Mouse (Mus musculus) gastrocnemius, postnatal 36 days (tissue): Measurements from ENCODE around the gene Srcap. TPM values are rescaled to one million over a fixed set of nuclear protein-coding genes. Genes with fewer than 3 reads are reported as not detected.
"Not testable (repeated sequence)": the region's sequence is repeated elsewhere in the genome, so short reads cannot be mapped to it uniquely, and the experiment has no call there.

ENCODE experiments used
- DNase-seq, 2 experiments: peaks; one replicate each; pipeline ENCODE4 v3.0.0; 2022
- intact Hi-C: fragments of 180-260 bp; cut with DNase I; formaldehyde crosslinking; loops from one replicate; pipeline ENCODE4 v1.15.1; 2025
- total RNA-seq, 2 experiments: library from RNA; stranded (reverse); gene quantifications; 2 replicates each; pipeline ENCODE4 v1.2.3; 2021

Gene Srcap
- total RNA-seq, 2 experiments from 2014 or later: 43.7 to 51.0 TPM

DNA sequence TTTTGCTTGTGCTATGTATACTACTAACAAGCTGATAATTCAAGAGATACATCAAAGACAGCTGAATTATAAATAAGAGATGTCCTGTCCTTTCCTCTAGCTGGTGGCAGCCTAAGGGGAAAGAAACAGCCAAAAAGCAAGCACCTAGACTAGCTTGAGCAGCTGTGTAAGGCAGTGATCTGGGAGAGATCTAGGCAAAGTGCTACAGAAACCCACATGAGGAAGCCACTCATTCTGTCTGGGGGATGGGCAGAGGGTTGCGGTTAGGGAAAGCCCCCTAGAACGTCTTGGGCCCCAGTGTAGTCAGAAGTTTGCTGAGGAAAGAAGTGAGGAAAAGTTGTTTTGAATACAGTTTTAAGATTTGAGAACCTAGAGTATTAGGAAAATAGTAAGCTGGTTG is 31.5 kb upstream of the Srcap start:
- DNase-seq: no peak
- intact Hi-C loops: loop anchor here (5.0 kb wide), 1 partner anchor 118 kb away; no protein-coding TSS in a partner anchor

DNA sequence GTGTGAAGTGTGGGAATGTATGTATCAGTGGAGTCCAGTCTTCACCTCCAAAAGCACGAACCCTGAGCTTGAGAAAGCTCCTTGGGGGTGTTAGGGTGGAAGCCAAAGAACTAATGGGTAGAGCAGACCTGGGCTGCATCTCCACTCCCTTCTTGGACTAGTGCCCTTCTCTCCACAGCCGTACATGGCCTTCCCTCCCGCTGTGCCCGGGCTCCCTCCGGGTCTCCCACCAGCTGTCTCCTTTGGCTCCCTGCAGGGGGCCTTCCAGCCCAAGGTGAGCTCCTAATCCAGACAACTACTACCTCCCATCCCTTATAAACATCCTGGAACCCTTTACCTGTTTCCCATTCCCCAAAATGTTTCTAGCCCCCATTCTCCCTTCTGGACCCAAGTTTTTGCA is 26.4 kb upstream of the Srcap start:
- intact Hi-C loops: loop anchor here (5.0 kb wide), 1 partner anchor 178 kb away; no protein-coding TSS in a partner anchor
- DNase-seq: no peak

DNA sequence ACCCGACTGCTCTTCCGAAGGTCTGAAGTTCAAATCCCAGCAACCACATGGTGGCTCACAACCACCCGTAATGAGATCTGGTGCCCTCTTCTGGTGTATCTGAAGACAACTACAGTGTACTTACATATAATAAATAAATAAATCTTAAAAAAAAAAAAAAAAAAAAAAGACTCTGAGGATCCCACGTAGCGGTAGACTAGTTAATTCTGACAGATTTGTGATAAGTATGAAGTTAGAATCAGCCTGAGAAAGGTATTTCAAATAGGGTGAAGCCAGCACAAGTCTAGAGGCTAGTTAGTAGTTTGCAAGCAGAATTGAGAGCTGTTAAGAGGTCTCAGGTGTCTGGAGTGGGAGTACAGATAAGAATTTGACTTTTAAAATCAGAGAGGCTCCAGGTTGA is 23.4 kb upstream of the Srcap start:
- intact Hi-C loops: loop anchor here (5.0 kb wide), 1 partner anchor 181 kb away; no protein-coding TSS in a partner anchor
- not testable (repeated sequence) for DNase-seq

DNA sequence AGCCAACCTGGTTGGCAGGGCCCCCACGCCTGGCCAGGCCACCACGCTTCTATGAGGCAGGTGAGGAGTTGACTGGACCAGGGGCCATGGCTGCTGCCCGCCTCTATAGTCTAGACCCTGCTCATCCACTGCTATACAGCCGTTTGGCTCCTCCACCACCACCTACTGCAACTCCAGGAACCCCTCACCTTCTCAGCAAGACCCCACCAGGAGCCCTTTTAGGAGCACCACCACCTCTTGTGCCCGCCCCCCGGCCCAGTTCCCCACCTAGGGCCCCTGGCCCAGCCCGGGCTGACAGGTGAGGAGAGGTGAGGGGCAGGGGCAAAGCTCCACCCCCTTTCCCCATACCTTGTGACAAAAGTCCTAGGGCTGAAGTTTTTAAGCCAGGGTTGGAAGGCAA is 21.8 kb upstream of the Srcap start:
- no peak for DNase-seq
- intact Hi-C loops: loop anchor here (5.0 kb wide), 1 partner anchor 183 kb away; no protein-coding TSS in a partner anchor

DNA sequence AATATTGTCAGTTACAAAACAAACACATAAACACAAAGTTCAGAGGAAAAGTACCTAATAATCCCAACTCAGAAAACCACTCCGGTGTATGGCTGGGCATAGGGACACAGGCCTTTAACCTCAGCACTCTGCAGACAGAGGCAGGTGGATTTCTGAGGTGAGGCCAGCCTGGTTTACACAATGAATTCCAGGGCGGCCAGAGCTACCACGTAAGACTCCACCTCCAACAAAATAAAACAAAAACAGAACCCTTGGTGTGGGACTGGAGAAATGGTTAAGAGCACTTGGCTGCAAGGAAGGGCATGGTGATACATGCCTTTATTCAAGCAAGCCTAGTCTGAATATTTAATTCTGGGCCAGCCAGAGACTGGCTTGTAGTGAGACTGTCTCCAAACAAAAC is 19.9 kb upstream of the Srcap start:
- DNase-seq: no peak
- intact Hi-C loops: no loop called here

DNA sequence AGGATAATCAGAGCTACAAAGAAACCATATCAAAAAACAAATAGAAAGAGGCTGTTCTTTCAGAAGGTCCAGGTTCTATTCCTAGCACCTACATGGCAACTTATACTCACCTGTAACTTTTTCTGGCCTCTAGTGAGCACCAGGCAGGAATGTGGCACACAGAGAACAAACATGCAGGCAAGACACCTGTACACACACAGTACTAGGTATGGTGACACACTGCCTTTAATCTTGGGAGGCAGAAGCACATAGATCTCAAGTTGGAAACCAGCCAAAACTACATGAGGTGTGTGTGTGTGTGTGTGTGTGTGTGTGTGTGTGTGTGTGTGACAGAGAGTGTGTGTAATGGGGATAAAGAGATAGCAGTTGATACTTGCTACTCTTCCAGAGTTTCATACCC is 17.1 kb upstream of the Srcap start:
- DNase-seq: no peak
- intact Hi-C loops: no loop called here

DNA sequence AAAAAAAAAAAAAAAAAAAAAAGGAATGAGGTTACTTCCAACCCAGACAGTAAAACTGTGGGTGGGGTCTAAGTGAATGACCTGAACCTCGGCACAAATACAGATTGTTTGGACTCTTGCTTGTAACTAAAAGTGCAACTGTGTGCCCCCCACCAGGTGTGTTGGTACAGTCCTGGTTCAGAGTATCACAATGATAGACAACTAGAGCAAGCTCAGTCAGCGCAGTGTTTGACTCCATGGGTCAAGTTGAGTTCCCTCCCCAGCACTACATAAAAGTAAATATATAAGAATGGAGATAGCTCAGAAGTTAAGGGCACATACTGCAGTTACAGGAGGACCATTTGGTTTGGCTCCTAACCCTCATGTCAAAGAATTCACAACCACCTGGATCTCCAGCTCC is 14.4 kb upstream of the Srcap start:
- no peak for DNase-seq
- intact Hi-C loops: no loop called here

DNA sequence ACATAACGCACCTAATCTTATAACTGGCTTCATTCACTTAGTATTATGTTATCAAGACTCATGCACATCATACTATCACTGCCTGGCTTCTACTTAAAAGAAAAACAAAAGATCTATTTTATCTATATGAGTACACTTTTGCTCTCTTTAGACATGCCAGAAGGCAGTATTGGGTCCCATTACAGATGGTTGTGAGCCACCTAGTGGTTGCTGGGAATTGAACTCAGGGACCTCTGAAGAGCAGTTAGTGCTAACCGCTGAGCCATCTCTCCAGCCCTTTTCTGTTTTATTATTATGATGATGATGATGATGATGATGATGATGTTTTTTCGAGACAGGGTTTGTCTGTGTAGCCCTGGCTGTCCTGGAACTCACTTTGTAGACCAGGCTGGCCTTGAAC is 13.4 kb upstream of the Srcap start:
- no peak for DNase-seq
- intact Hi-C loops: no loop called here

DNA sequence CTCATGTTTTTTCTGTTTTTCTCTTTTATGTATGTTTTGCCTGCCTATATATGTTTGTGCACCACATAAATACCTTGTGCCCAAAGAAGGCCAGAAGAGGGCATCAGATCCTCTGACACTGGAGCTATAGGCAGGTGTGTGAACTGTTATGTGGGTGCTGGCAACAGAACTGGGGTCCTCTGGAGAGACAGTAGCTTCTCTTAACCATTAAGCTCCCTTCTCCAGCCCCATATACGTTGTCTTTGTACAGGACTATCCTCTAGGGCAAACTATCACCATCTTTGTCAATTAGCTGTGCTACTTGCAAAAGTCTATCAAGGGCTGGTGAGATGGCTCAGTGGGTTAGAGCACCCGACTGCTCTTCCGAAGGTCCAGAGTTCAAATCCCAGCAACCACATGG is 3.5 kb upstream of the Srcap start:
- no peak for DNase-seq
- intact Hi-C loops: no loop called here

DNA sequence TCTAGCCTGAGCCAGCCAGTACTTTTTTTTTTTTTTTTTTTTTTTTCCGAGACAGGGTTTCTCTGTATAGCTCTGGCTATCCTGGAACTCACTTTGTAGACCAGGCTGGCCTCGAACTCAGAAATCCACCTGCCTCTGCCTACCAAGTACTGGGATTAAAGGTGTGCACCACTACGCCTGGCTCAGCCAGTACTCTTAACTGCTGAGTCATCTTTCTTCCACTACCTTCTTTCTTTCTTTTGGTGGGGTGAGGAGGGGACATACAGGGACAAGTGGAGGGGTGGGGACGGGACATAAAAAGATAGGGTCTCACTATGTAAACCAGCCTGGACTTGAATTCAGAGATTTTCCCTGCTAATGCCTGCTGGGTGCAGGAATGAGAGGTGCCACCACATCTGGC is 2.0 kb upstream of the Srcap start:
- intact Hi-C loops, DNase-seq: not testable (repeated sequence)

DNA sequence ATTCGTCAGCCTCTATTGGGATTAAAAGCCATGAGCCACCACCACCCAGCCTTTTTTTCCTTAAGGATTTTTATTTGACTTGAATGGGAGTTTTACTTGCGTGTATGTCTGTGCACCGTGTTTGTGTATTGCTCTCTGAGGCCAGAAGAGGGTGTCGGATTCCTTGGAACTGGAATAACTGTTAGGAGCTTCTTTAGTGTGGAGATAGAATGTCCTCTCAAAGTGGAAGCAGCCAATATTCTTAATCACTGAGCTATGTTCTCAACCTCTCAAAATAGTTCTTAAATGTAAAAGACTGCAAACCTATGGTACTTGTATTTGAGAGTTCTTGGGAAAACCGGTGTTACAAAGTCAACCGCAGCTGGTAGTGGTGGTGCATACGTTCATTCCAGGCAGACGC is 542 bp upstream of the Srcap start:
- intact Hi-C loops: no loop called here
- DNase-seq: no peak

DNA sequence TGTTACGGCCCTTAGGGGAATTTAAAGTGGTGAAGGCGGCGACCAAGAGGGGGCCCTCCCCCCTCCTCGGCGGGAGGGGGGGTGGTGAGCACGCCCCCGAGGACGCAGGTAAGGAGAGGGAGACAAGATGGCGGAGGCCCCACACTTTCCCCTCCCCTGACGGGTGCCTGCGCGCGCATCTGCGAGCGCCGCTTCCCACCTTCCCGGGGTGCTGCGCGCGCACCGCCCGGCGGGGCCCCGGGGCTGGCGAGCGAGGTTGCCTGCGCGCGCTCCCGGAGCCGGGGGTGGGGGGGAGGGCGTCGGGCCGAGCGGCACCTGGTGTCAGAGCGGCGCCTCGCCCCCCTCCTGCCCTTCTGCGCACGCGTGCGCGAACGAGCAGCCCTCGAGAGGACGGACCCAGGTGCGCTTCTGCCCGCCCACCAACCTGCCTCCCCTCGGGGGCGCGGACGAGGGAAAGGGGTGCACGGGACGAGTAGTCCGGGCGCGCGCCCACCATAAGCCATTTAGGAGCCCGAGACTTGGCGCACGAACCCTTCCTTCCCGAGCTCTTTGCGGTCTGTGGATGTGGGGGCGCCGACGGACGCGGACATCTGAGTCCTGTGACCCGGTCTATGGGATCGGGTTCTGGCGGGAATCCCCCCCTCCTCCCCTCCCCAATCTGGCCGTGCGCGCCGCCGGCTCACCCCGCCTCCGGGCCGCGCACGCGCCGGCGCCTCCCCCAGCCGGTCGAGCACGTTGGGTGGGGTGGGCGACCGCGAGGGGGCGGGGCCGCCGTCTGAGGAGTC is 640 bp downstream of the Srcap start:
- intact Hi-C loops: loop anchor here (2.0 kb wide), 1 partner anchor 60 kb away; the partner anchor contains the start of gene Phkg2
- peak; percentile 72 to 85 for DNase-seq

DNA sequence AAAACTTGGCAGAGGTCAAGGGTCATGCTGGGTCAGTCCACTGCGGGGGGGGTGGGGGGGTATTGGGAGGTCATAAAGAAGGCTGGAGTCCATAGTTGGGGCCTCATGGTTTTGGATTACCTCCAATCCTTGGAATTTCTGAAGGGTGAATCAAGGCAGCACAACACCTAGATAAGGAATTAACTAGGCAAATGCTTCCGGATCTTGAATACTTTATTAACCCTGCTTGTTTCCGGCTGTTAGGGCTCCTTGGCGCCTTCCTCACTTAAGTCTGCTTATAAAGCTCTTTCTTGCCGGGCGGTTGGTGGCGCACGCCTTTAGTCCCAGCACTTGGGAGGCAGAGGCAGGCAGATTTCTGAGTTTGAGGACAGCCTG is 1.2 kb downstream of the Srcap start:
- intact Hi-C loops: loop anchor here (2.0 kb wide), 1 partner anchor 60 kb away; the partner anchor contains the start of gene Phkg2
- DNase-seq: no peak

DNA sequence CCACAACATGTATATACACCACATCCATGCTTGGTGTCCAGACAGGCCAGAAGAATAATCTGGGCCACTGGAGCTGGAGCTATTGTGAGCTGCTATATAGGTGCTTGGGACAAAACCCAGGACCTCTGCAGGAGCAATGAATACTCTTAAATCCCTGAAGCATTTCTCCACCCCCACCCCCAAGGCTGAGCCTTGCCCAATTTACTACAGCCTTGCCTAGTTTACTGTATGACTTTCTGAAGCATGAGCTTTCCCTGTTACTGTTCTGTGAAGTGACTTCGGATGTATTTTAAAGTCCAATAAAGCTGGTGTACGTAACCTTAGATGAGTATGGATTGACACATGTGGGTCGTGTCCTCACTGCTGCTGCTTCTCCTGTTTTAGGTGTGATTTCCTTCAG is 2.0 kb downstream of the Srcap start:
- DNase-seq: no peak
- intact Hi-C loops: loop anchor here (2.0 kb wide), 1 partner anchor 59 kb away; the partner anchor contains the start of gene Phkg2

DNA sequence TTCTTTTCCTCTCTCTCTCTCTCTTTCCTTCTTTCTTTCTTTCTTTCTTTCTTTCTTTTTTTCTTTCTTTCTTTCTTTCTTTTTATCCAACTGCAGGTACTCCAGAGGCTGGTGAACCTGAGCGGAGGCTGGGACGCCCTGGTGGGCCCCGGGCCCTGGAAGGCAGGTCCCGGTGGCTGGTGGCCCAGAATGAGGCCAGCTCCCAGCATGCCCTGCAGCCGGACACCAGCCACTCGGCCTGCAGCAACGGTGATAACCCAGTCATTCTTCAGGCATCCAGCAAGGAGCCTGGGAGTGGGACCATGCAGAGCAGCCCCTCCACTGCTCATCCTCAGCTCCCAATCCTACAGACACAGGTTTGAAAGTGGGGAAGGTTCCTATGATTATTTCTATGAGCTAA is 4.1 kb downstream of the Srcap start:
- intact Hi-C loops: loop anchor here (5.0 kb wide), 1 partner anchor 71 kb away; the partner anchor contains the start of genes Ccdc189 and Rnf40
- no peak for DNase-seq

DNA sequence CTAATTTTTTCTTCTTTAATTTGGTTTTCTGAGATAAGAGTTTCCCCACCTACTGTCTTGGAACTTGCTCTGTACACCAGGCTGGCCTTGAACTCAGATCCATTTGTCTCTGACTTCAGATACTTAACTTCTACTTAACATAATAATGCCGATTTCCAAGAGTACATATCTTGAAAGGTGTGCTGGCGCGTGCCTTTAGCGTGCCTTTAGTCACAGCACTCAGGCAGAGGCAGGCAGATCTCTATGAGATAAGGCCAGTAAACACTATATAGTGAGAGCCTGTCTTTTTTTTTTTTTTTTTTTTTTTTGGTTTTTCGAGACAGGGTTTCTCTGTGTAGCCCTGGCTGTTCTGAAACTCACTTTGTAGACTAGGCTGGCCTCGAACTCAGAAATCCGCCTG is 4.6 kb downstream of the Srcap start:
- no peak for DNase-seq
- intact Hi-C loops: loop anchor here (5.0 kb wide), 1 partner anchor 71 kb away; the partner anchor contains the start of genes Ccdc189 and Rnf40

DNA sequence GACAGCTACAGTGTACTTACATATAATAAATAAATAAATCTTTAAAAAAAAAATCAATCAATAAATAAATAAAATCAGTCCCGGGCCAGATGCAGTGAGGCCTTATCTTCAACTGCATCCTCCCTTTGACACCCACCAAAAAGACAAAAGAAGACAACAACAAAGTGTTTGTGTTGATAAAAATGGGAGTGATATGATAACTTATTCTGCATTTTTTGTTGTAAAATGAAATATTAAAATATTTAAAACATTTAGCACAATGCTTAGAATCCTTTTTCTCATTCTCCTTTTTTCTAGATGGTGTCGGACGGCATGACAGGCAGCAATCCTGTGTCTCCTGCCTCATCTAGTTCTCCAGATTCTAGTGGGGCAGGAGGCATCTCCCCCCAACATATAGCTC is 7.5 kb downstream of the Srcap start, which contains the start of gene Gm42715:
Gene Gm42715 (plus strand): TSS at position 301 of the 400 bp plus-strand sequence.
- intact Hi-C loops: loop anchor here (5.0 kb wide), 1 partner anchor 68 kb away; the partner anchor contains the start of genes Ccdc189 and Rnf40
- DNase-seq: no peak

DNA sequence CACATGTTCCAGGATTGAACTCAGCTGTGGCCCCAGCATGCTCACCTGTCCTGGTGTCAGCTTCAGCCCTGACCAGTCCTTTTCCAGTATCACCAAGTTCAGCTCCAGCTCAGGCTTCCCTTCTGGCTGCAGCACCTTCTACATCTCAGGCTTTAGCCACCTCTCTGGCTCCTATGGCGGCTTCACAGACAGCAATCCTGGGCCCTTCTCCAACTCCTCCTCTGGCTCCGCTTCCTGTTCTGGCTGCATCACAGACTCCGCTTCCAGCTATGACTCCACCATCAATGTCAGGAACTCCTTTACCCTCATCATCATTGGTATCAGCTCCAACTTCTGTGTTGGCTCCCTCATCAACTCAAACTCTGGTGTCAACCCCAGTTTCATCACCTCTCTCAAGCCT is 29.9 kb downstream of the Srcap start:
- DNase-seq: no peak
- intact Hi-C loops: no loop called here

DNA sequence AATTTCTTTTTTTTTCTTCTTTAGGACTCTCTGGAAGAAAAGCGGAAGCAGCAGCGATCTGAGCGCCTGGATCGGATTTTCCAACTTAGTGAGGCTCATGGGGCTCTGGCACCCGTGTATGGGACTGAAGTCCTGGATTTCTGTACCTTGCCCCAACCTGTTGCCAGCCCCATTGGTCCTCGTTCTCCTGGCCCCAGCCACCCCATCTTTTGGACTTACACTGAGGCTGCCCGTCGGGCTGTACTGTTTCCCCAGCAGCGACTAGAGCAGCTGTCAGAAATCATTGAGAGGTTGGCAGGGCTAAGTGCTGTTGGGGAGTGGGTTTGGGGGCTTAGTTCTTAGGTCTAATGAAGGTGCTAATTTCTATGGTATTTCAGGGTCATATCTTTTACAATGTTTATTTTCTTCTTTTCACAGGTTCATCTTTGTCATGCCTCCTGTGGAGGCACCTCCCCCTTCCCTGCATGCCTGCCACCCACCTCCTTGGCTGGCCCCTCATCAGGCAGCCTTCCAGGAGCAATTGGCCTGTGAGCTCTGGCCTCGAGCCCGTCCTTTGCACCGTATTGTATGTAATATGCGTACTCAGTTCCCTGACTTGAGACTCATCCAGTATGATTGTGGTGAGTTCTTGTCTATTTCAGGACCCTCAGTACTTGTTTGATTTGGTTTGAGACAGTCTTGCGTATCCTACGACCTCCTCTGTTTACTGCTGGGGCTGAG is 37.5 kb downstream of the Srcap start:
- intact Hi-C loops: no loop called here
- no peak for DNase-seq

DNA sequence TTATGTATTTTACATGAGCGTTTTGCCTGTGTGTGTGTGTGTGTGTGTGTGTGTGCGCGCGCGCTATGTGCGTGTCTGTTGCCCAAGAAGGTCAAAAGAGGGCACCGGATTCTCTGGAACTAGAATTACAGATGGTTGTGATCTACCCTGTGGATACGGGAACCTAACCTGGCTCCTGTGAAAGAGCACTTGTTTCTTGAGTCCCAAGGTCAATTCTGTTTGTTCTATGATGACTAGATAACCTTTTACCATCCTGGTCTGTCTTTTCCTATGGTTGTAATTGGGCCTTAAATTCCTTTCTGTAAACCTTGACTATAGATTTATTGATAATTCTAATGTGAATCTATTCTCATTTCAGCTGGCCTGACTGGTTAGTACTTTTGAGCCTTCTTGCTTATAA is 39.8 kb downstream of the Srcap start:
- intact Hi-C loops: no loop called here
- DNase-seq: no peak

DNA sequence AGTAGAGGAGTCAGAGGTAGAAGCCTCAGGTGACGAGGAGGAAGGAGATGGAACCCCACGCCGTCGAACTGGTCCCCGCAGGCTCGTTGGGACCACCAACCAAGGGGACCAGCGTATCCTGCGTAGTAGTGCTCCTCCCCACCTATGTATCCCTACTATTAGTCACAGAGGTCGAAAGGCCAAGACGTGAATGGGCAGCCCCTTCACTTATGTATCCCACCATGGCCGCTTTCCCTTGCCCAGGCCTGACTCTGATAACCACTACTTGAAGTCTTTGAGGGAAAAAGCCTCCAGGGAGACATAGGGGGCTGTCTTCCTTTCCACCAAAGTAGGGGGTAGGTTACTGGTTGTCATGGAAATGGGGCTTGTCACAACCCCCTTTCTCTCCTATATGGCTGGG is 48.8 kb downstream of the Srcap start:
- DNase-seq: no peak

More for the DNA sequence above, 48.8 kb downstream of the Srcap start:
- intact Hi-C loops: loop anchor here (5.0 kb wide), 1 partner anchor 33 kb away; no protein-coding TSS in a partner anchor
